Mouse (Mus musculus) stomach, embryonic 16.5 days (tissue): ENCODE data around the gene Xylt1. TPM values are rescaled to one million over a fixed set of nuclear protein-coding genes. Genes with fewer than 3 reads are reported as not detected.

Experiments used
- ATAC-seq: fragments of 200-750 bp; cut with Nextera tagmentation; 2 replicates; pipeline ENCODE4 v1.8.0; 2017; ENCODE audit warnings: moderate number of reproducible peaks, moderate TSS enrichment; ENCODE audit not compliant: insufficient read depth, low FRiP score
- H3K27ac ChIP-seq: fragments of 300-500 bp; sonication (generic); 2 replicates; pipeline ENCODE4 v1.5.1; 2014; ENCODE audit warnings: low read length
- H3K27me3 ChIP-seq: fragments of 300-500 bp; sonication (generic); 2 replicates; pipeline ENCODE4 v1.6.1; 2014; ENCODE audit warnings: low read length, control low read depth, mixed read lengths; ENCODE audit not compliant: control insufficient read depth, insufficient read depth
- H3K36me3 ChIP-seq: fragments of 300-500 bp; sonication (generic); 2 replicates; pipeline ENCODE4 v1.6.1; 2014; ENCODE audit warnings: low read length; ENCODE audit not compliant: control insufficient read depth, insufficient read depth
- H3K4me1 ChIP-seq: fragments of 300-500 bp; sonication (generic); 2 replicates; pipeline ENCODE4 v1.6.1; 2014; ENCODE audit warnings: low read length, control low read depth, mixed read lengths; ENCODE audit not compliant: control insufficient read depth, insufficient read depth
- H3K4me2 ChIP-seq: fragments of 300-500 bp; sonication (generic); 2 replicates; pipeline ENCODE4 v1.6.1; 2014; ENCODE audit warnings: low read depth, low read length, mixed read lengths
- H3K4me3 ChIP-seq: fragments of 300-500 bp; sonication (generic); replicated peaks from 2 replicates; pipeline ENCODE4 v1.5.1; 2014; ENCODE audit warnings: mild to moderate bottlenecking, low read length
- H3K9ac ChIP-seq: fragments of 300-500 bp; sonication (generic); 2 replicates; pipeline ENCODE4 v1.6.1; 2014; ENCODE audit warnings: low read length
- H3K9me3 ChIP-seq: fragments of 300-500 bp; sonication (generic); replicated peaks from 2 replicates; pipeline ENCODE4 v1.6.1; 2016; ENCODE audit warnings: low read length, control low read depth; ENCODE audit not compliant: control insufficient read depth
- WGBS: fragments of 180-500 bp; shearing (Covaris S2); extraction: QIAGEN DNeasy Blood & Tissue Kit; methylation state at CpG from one replicate; pipeline ENCODE4 v1.1.7; 2014; 5-methylcytosine and 5-hydroxymethylcytosine counted together
- polyA plus RNA-seq: library from polyadenylated mRNA; unstranded; fragments of >200 nt; fragmentation: Nextera tagmentation; extraction: Ambion mirVana; gene quantifications from 2 replicates; pipeline ENCODE4 v1.2.1, GENCODE M21; 2015

Gene Xylt1
- polyA plus RNA-seq, 1 experiment from 2014 or later = 0.79 TPM

GRCm38 (mm10) chr7:117409268-117409988, 28.6 kb downstream of the Xylt1 start:
- no peak for ATAC-seq
- H3K4me2 ChIP-seq = no peak overlapping the region
- no peaks in the 10 kb centered on the region for H3K27me3 ChIP-seq
- H3K4me1 ChIP-seq = 0 out of 2 replicates have a peak, but pooled peaks cover 2% of the 10 kb centered on the region
- H3K27ac ChIP-seq = no peak overlapping the region
- H3K36me3 ChIP-seq = no peaks in the 10 kb centered on the region
- H3K9me3 ChIP-seq = no peaks in the 10 kb centered on the region
- no peak overlapping the region for H3K4me3 ChIP-seq
- H3K9ac ChIP-seq = no peak overlapping the region
- 80% methylated on average over 8 of the region's 8 CpGs for WGBS

GRCm38 (mm10) chr7:117411874-117412273, 31.1 kb downstream of the Xylt1 start:
- H3K27me3 ChIP-seq = no peaks in the 10 kb centered on the region
- H3K9ac ChIP-seq = no peak overlapping the region
- H3K4me3 ChIP-seq = no peak overlapping the region
- no peak overlapping the region for H3K4me2 ChIP-seq
- ATAC-seq = no peak
- 0 out of 2 replicates have a peak, but pooled peaks cover 4% of the 10 kb centered on the region for H3K4me1 ChIP-seq
- H3K9me3 ChIP-seq = no peaks in the 10 kb centered on the region
- H3K27ac ChIP-seq = no peak overlapping the region
- no peaks in the 10 kb centered on the region for H3K36me3 ChIP-seq
- 86% methylated on average over 2 of the region's 2 CpGs for WGBS

GRCm38 (mm10) chr7:117412405-117412804, 31.6 kb downstream of the Xylt1 start:
- Histone ChIP-seq H3K9ac (no peak overlapping the region), H3K4me1 (0 out of 2 replicates have a peak, but pooled peaks cover 4% of the 10 kb centered on the region), H3K27me3 (no peaks in the 10 kb centered on the region), H3K9me3 (no peaks in the 10 kb centered on the region), H3K4me2 (no peak overlapping the region), H3K27ac (no peak overlapping the region), H3K4me3 (no peak overlapping the region), H3K36me3 (no peaks in the 10 kb centered on the region)
- no peak for ATAC-seq
- WGBS = 68% methylated on average over 5 of the region's 5 CpGs

GRCm38 (mm10) chr7:117414341-117415008, 33.7 kb downstream of the Xylt1 start:
- no peak overlapping the region for H3K4me2 ChIP-seq
- no peaks in the 10 kb centered on the region for H3K36me3 ChIP-seq
- no peak overlapping the region for H3K27ac ChIP-seq
- ATAC-seq = no peak
- H3K27me3 ChIP-seq = no peaks in the 10 kb centered on the region
- H3K9me3 ChIP-seq = no peaks in the 10 kb centered on the region
- H3K4me1 ChIP-seq = 0 out of 2 replicates have a peak, but pooled peaks cover 4% of the 10 kb centered on the region
- 71% methylated on average over 12 of the region's 12 CpGs for WGBS
- H3K4me3 ChIP-seq = no peak overlapping the region
- H3K9ac ChIP-seq = no peak overlapping the region

- H3K4me3 ChIP-seq = no peak overlapping the region
Measured at GRCm38 (mm10) chr7:117415009-117415363, 34.2 kb downstream of the Xylt1 start.

GRCm38 (mm10) chr7:117419041-117419440, 38.3 kb downstream of the Xylt1 start:
- H3K4me3 ChIP-seq = no peak overlapping the region
- no peaks in the 10 kb centered on the region for H3K9me3 ChIP-seq
- no peaks in the 10 kb centered on the region for H3K36me3 ChIP-seq
- H3K4me2 ChIP-seq = no peak overlapping the region
- H3K4me1 ChIP-seq = 0 out of 2 replicates have a peak, but pooled peaks cover 2% of the 10 kb centered on the region
- 43% methylated on average over 5 of the region's 5 CpGs for WGBS
- no peak overlapping the region for H3K27ac ChIP-seq
- no peaks in the 10 kb centered on the region for H3K27me3 ChIP-seq
- H3K9ac ChIP-seq = no peak overlapping the region
- ATAC-seq = peak; percentile 32; the same call in 1 of the 2 replicates

More at GRCm38 (mm10) chr7:117415009-117415363, 34.2 kb downstream of the Xylt1 start:
- Histone ChIP-seq H3K9me3 (no peaks in the 10 kb centered on the region), H3K9ac (no peak overlapping the region), H3K4me2 (no peak overlapping the region), H3K27me3 (no peaks in the 10 kb centered on the region), H3K36me3 (no peaks in the 10 kb centered on the region), H3K4me1 (0 out of 2 replicates have a peak, but pooled peaks cover 4% of the 10 kb centered on the region), H3K27ac (no peak overlapping the region)
- 83% methylated on average over 8 of the region's 8 CpGs for WGBS
- no peak for ATAC-seq

GRCm38 (mm10) chr7:117419846-117420245, 39.1 kb downstream of the Xylt1 start:
- no peak overlapping the region for H3K27ac ChIP-seq
- ATAC-seq = no peak
- H3K27me3 ChIP-seq = no peaks in the 10 kb centered on the region
- WGBS = 70% methylated on average over 2 of the region's 2 CpGs
- H3K4me3 ChIP-seq = no peak overlapping the region
- no peak overlapping the region for H3K4me2 ChIP-seq
- H3K9me3 ChIP-seq = no peaks in the 10 kb centered on the region
- no peaks in the 10 kb centered on the region for H3K36me3 ChIP-seq
- no peak overlapping the region for H3K9ac ChIP-seq
- H3K4me1 ChIP-seq = no peaks in the 10 kb centered on the region

- Histone ChIP-seq H3K27ac (no peak overlapping the region), H3K9ac (no peak overlapping the region), H3K4me1 (no peaks in the 10 kb centered on the region), H3K4me3 (no peak overlapping the region), H3K27me3 (no peaks in the 10 kb centered on the region), H3K36me3 (no peaks in the 10 kb centered on the region), H3K4me2 (no peak overlapping the region), H3K9me3 (no peaks in the 10 kb centered on the region)
- no peak for ATAC-seq
Measured at GRCm38 (mm10) chr7:117420301-117420700, 39.5 kb downstream of the Xylt1 start.

- no peak overlapping the region for H3K27ac ChIP-seq
- no peaks in the 10 kb centered on the region for H3K9me3 ChIP-seq
- no peak overlapping the region for H3K4me2 ChIP-seq
- no peak overlapping the region for H3K4me3 ChIP-seq
- H3K4me1 ChIP-seq = no peaks in the 10 kb centered on the region
- H3K27me3 ChIP-seq = no peaks in the 10 kb centered on the region
- ATAC-seq = no peak
- H3K9ac ChIP-seq = no peak overlapping the region
- 56% methylated on average over 11 of the region's 11 CpGs for WGBS
- no peaks in the 10 kb centered on the region for H3K36me3 ChIP-seq
Measured at GRCm38 (mm10) chr7:117420836-117421566, 40.2 kb downstream of the Xylt1 start.
